In the genomic region with DNA sequence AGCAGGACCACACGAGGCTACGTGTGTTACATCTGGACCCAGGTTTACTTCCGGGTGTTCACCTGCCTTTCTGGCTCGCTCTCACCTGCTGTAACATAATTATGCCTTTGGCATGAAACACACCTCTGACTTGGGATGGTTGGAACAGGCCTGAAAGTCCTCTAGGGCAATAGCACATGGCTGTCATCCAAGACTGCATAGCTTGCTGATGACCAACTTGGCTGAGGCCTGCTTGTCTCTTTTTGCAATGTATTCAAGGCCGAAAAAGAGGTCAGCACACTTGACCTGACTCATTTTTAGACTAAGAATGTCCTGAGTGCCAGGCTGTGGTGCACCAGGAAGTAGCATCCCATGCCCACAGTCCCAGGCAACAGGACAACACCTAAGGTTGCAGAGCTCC, we compare ENCODE assay signal across 9 mouse cellular contexts. TPM values are rescaled to one million over a fixed set of nuclear protein-coding genes. Genes with fewer than 3 reads are reported as not detected.
DNase-seq lines count a peak whose midpoint lies in the region; ATAC-seq and TF ChIP-seq lines count a peak whose summit lies in the region.
"Had no signal": no experiment of that assay in that cellular context is flagged by ENCODE, and none has a peak within 500 bp of the region (broad histone marks: within the 10 kb centered on the region; RNA-seq: fewer than 3 reads in every experiment).

No protein-coding gene starts in this region.

- no peak for TF ChIP-seq EP300 in heart, adult 2 months (IDR thresholded peaks at IDR 0.05; ENCODE audit: insufficient read depth, low read depth, low read length)

- H3K27ac ChIP-seq in heart, adult 2 months = peak overlapping the region; percentile 48
- no peak overlapping the region for H3K27ac ChIP-seq in heart, embryonic 11.5 days (ENCODE audit: low read depth, low read length)
- H3K27ac ChIP-seq in lung, embryonic 15.5 days = no peak overlapping the region
- no peak overlapping the region for H3K27ac ChIP-seq in forebrain, embryonic 11.5 days (ENCODE audit: low read depth, low read length)
- H3K27ac ChIP-seq: limb, embryonic 12.5 days had no signal

- intact Hi-C loops in heart, adult 2 months (cut with DNase I) = no loop called here
- intact Hi-C loops in gastrocnemius, postnatal 14 days (cut with DNase I; ENCODE audit: low total_unique reads) = no loop called here

- no peaks in the 10 kb centered on the region for H3K36me3 ChIP-seq in heart, adult 2 months (ENCODE audit: control insufficient read depth, insufficient read depth, low read length)
- no peaks in the 10 kb centered on the region for H3K36me3 ChIP-seq in heart, embryonic 11.5 days (ENCODE audit: control insufficient read depth, insufficient read depth, low read length)
- no peaks in the 10 kb centered on the region for H3K36me3 ChIP-seq in lung, embryonic 15.5 days
- H3K36me3 ChIP-seq in forebrain, embryonic 11.5 days (ENCODE audit: control insufficient read depth, insufficient read depth, low read length) = no peaks in the 10 kb centered on the region
- H3K36me3 ChIP-seq: limb, embryonic 12.5 days had no signal

- H3K4me2 ChIP-seq in heart, embryonic 11.5 days = no peak overlapping the region
- no peak overlapping the region for H3K4me2 ChIP-seq in lung, embryonic 15.5 days
- H3K4me2 ChIP-seq in forebrain, embryonic 11.5 days (ENCODE audit: low read depth, low read length, severe bottlenecking) = no peak overlapping the region
- H3K4me2 ChIP-seq: limb, embryonic 12.5 days had no signal

- TF ChIP-seq CTCF in heart, adult 2 months (IDR thresholded peaks at IDR 0.05) = no peak

- no peaks in the 10 kb centered on the region for H3K27me3 ChIP-seq in heart, adult 2 months (ENCODE audit: control insufficient read depth, insufficient read depth, low read length)
- H3K27me3 ChIP-seq in heart, embryonic 11.5 days (ENCODE audit: control insufficient read depth, insufficient read depth, low read length) = no peaks in the 10 kb centered on the region
- no peaks in the 10 kb centered on the region for H3K27me3 ChIP-seq in lung, embryonic 15.5 days
- H3K27me3 ChIP-seq in forebrain, embryonic 11.5 days (ENCODE audit: control insufficient read depth, insufficient read depth, low read length) = no peaks in the 10 kb centered on the region
- H3K27me3 ChIP-seq: limb, embryonic 12.5 days had no signal

- WGBS in heart, adult 2 months = 44% methylated on average over 5 of the region's 5 CpGs
- 77% methylated on average over 5 of the region's 5 CpGs for WGBS in heart, embryonic 11.5 days (ENCODE audit: insufficient replicate concordance)
- 77% methylated on average over 5 of the region's 5 CpGs for WGBS in lung, embryonic 15.5 days
- WGBS in forebrain, embryonic 11.5 days = 93% methylated on average over 5 of the region's 5 CpGs

- no peak overlapping the region for H3K4me3 ChIP-seq in heart, adult 2 months
- H3K4me3 ChIP-seq in heart, embryonic 11.5 days (ENCODE audit: low read depth, low read length) = no peak overlapping the region
- no peak overlapping the region for H3K4me3 ChIP-seq in lung, embryonic 15.5 days
- no peak overlapping the region for H3K4me3 ChIP-seq in forebrain, embryonic 11.5 days (ENCODE audit: low read depth, low read length)
- H3K4me3 ChIP-seq: limb, embryonic 12.5 days had no signal

- H3K4me1 ChIP-seq in heart, adult 2 months (ENCODE audit: control insufficient read depth, insufficient read depth, low read length) = peaks cover 6% of the 10 kb centered on the region
- H3K4me1 ChIP-seq in heart, embryonic 11.5 days (ENCODE audit: control insufficient read depth, insufficient read depth, low read length) = peaks cover 4% of the 10 kb centered on the region; the same call in 1 of the 2 replicates
- H3K4me1 ChIP-seq in lung, embryonic 15.5 days = no peaks in the 10 kb centered on the region
- H3K4me1 ChIP-seq in forebrain, embryonic 11.5 days (replicated peaks; ENCODE audit: control insufficient read depth, insufficient read depth, low read length) = no peaks in the 10 kb centered on the region
- H3K4me1 ChIP-seq: limb, embryonic 12.5 days had no signal

- H3K9me3 ChIP-seq in heart, embryonic 11.5 days (replicated peaks; ENCODE audit: control insufficient read depth, low read length) = no peaks in the 10 kb centered on the region
- H3K9me3 ChIP-seq in lung, embryonic 15.5 days = no peaks in the 10 kb centered on the region
- no peaks in the 10 kb centered on the region for H3K9me3 ChIP-seq in forebrain, embryonic 11.5 days (ENCODE audit: control insufficient read depth, low read length)
- H3K9me3 ChIP-seq: limb, embryonic 12.5 days had no signal

- H3K9ac ChIP-seq in heart, adult 2 months (ENCODE audit: low read depth, low read length) = no peak overlapping the region
- no peak overlapping the region for H3K9ac ChIP-seq in heart, embryonic 11.5 days (ENCODE audit: low read depth, low read length)
- no peak overlapping the region for H3K9ac ChIP-seq in lung, embryonic 15.5 days
- no peak overlapping the region for H3K9ac ChIP-seq in forebrain, embryonic 11.5 days (ENCODE audit: low read length)
- H3K9ac ChIP-seq: limb, embryonic 12.5 days had no signal

- ATAC-seq in heart, embryonic 11.5 days (replicated peaks; ENCODE audit: insufficient number of reproducible peaks, low FRiP score, low TSS enrichment) = no peak
- 0 out of 2 replicates have a peak, but pooled peaks have one; percentile 19 for ATAC-seq in lung, embryonic 15.5 days (ENCODE audit: borderline replicate concordance, extremely low read depth, low FRiP score, low TSS enrichment)
- ATAC-seq in forebrain, embryonic 11.5 days (replicated peaks; ENCODE audit: low FRiP score) = no peak

- no peak for TF ChIP-seq POLR2A in heart, adult 2 months (IDR thresholded peaks at IDR 0.05; ENCODE audit: insufficient read depth, low read depth, low read length)

- peak in 1 of 2 experiments; percentile 68 for DNase-seq in heart, adult 2 months
- DNase-seq in adipocyte (ENCODE audit: low spot score) = peak; percentile 91
- peak; percentile 31 for DNase-seq in gastrocnemius, postnatal 14 days
- no peak for DNase-seq in forebrain, embryonic 11.5 days (ENCODE audit: low spot score)
- DNase-seq in left cerebral cortex, adult 8-10 months (ENCODE audit: low spot score in 2 of 2) = no peak
- DNase-seq in right cerebral cortex, postnatal 4 days = no peak

- no peaks in the 10 kb centered on the region for H3K79me2 ChIP-seq in heart, adult 2 months (replicated peaks; ENCODE audit: control insufficient read depth, insufficient read depth, low read length)

RNA-seq across cellular contexts. Expression of a gene that starts 12.1 kb away (rescaled TPM):
- total RNA-seq in heart, adult 2 months (2021) = 10 to 100 TPM; 70.2 to 75.6 TPM
- polyA plus RNA-seq in heart, adult 2 months (2012; rRNA removed) = 21.4 and 38.8 TPM in 2 replicates
- 37.7 and 38.1 TPM in 2 replicates for polyA plus RNA-seq in heart, embryonic 11.5 days (2014; fragmentation: Nextera tagmentation; extraction: Ambion mirVana)
- 10 to 100 TPM; 24.7 to 29.7 TPM for total RNA-seq in gastrocnemius, postnatal 14 days (2021)
- polyA plus RNA-seq in lung, embryonic 15.5 days (2015; fragmentation: Nextera tagmentation; extraction: Ambion mirVana) = 40.3 and 40.6 TPM in 2 replicates
- 50.0 and 51.1 TPM in 2 replicates for polyA plus RNA-seq in forebrain, embryonic 11.5 days (2014; fragmentation: Nextera tagmentation; extraction: Ambion mirVana)
- 10 to 100 TPM; 62.3 to 71.6 (median 64.9) TPM for total RNA-seq in left cerebral cortex, adult 8-10 months (2022)

Comparison
In these comparisons a context has a peak if more than half of its experiments do, and no peak if none do; other contexts are left out.
1. DNase-seq: peak in adipocyte (single experiment) and gastrocnemius, postnatal 14 days (single experiment); none in forebrain, embryonic 11.5 days (single experiment), left cerebral cortex, adult 8-10 months (0 of 2) and right cerebral cortex, postnatal 4 days (single experiment).